Mouse (Mus musculus) hindbrain, embryonic 15.5 days (tissue): ENCODE data around the gene Soga1. TPM values are rescaled to one million over a fixed set of nuclear protein-coding genes. Genes with fewer than 3 reads are reported as not detected.
A peak's percentile ranks its signal among the peaks of the same experiment; 100 is the strongest.

Source experiments
- ATAC-seq: fragments of 200-750 bp; cut with Nextera tagmentation; 2 replicates; pipeline ENCODE4 v1.8.0; 2017; ENCODE audit warnings: low read depth, moderate number of reproducible peaks, moderate TSS enrichment; ENCODE audit not compliant: low FRiP score
- H3K27ac ChIP-seq: fragments of 300-500 bp; sonication (generic); replicated peaks from 2 replicates; pipeline ENCODE4 v1.5.1; 2015; ENCODE audit warnings: mild to moderate bottlenecking, inconsistent platforms
- H3K27me3 ChIP-seq: fragments of 300-500 bp; sonication (generic); 2 replicates; pipeline ENCODE4 v1.6.1; 2015; ENCODE audit warnings: control low read depth, inconsistent platforms
- H3K36me3 ChIP-seq: fragments of 300-500 bp; sonication (generic); 2 replicates; pipeline ENCODE4 v1.6.1; 2015; ENCODE audit warnings: control low read depth, inconsistent platforms
- H3K4me1 ChIP-seq: fragments of 300-500 bp; sonication (generic); replicated peaks from 2 replicates; pipeline ENCODE4 v1.6.1; 2015; ENCODE audit warnings: control low read depth, inconsistent platforms
- H3K4me2 ChIP-seq: fragments of 300-500 bp; sonication (generic); 2 replicates; pipeline ENCODE4 v1.6.1; 2015; ENCODE audit warnings: moderate library complexity, mild to moderate bottlenecking, inconsistent platforms
- H3K4me3 ChIP-seq: fragments of 300-500 bp; sonication (generic); 2 replicates; pipeline ENCODE4 v1.5.1; 2015; ENCODE audit warnings: mild to moderate bottlenecking, inconsistent platforms
- H3K9ac ChIP-seq: fragments of 300-500 bp; sonication (generic); 2 replicates; pipeline ENCODE4 v1.6.1; 2015; ENCODE audit warnings: inconsistent platforms
- H3K9me3 ChIP-seq: fragments of 300-500 bp; sonication (generic); 2 replicates; pipeline ENCODE4 v1.6.1; 2016; ENCODE audit warnings: control low read depth, inconsistent platforms
- WGBS: fragments of 180-500 bp; shearing (Covaris S2); methylation state at CpG from one replicate; pipeline ENCODE4 v1.1.7; 2015; 5-methylcytosine and 5-hydroxymethylcytosine counted together
- polyA plus RNA-seq: library from polyadenylated mRNA; unstranded; fragments of >200 nt; fragmentation: Nextera tagmentation; extraction: Ambion mirVana; gene quantifications from 2 replicates; pipeline ENCODE4 v1.2.1, GENCODE M21; 2015

The Soga1 gene
- polyA plus RNA-seq, result 5.2 and 6.3 TPM in 2 replicates

- Histone ChIP-seq H3K4me3 (peak within 1 kb of the TSS; percentile 97), H3K27ac (peak within 1 kb of the TSS; percentile 99), H3K27me3 (no peaks in the 10 kb centered on the region), H3K4me1 (peaks cover 49% of the 10 kb centered on the region), H3K9ac (peak within 1 kb of the TSS; percentile 99), H3K9me3 (no peaks in the 10 kb centered on the region), H3K4me2 (peak within 1 kb of the TSS; percentile 87), H3K36me3 (no peaks in the 10 kb centered on the region)
- WGBS, result under 1% methylated on average over 102 of the region's 136 CpGs
- ATAC-seq, result peak; percentile 90
Observed at GRCm38 (mm10) chr2:157078793-157079700, at the start of gene Soga1. Soga1 (minus strand) TSS chr2:157079254.

- Histone ChIP-seq H3K27me3 (no peaks in the 10 kb centered on the region), H3K9ac (no peak overlapping the region), H3K36me3 (0 out of 2 replicates have a peak, but pooled peaks cover 4% of the 10 kb centered on the region), H3K4me3 (no peak overlapping the region), H3K27ac (no peak overlapping the region), H3K4me2 (no peak overlapping the region), H3K4me1 (no peaks in the 10 kb centered on the region), H3K9me3 (no peaks in the 10 kb centered on the region)
- ATAC-seq, result no peak
- WGBS, result 71% methylated on average over 4 of the region's 4 CpGs
Observed at GRCm38 (mm10) chr2:157128072-157128471, 49.0 kb upstream of the Soga1 start.

- 96% methylated on average over 3 of the region's 3 CpGs for WGBS
- Histone ChIP-seq H3K27me3 (no peaks in the 10 kb centered on the region), H3K36me3 (0 out of 2 replicates have a peak, but pooled peaks cover 4% of the 10 kb centered on the region), H3K4me1 (no peaks in the 10 kb centered on the region), H3K4me3 (no peak overlapping the region), H3K9me3 (no peaks in the 10 kb centered on the region), H3K9ac (no peak overlapping the region), H3K27ac (no peak overlapping the region), H3K4me2 (no peak overlapping the region)
- no peak for ATAC-seq
Observed at GRCm38 (mm10) chr2:157127370-157127769, 48.3 kb upstream of the Soga1 start.

GRCm38 (mm10) chr2:157125246-157125645 is 46.2 kb upstream of the Soga1 start:
- no peak for ATAC-seq
- 96% methylated on average over 3 of the region's 3 CpGs for WGBS
- Histone ChIP-seq H3K9me3 (no peaks in the 10 kb centered on the region), H3K9ac (no peak overlapping the region), H3K4me1 (no peaks in the 10 kb centered on the region), H3K4me2 (no peak overlapping the region), H3K36me3 (peaks cover 4% of the 10 kb centered on the region), H3K27ac (no peak overlapping the region), H3K4me3 (no peak overlapping the region), H3K27me3 (no peaks in the 10 kb centered on the region)

- no peak overlapping the region for H3K4me3 ChIP-seq
- H3K4me2 ChIP-seq, result no peak overlapping the region
- peaks cover 11% of the 10 kb centered on the region for H3K36me3 ChIP-seq
- H3K27me3 ChIP-seq, result no peaks in the 10 kb centered on the region
- WGBS, result 93% methylated on average over 8 of the region's 8 CpGs
- H3K9ac ChIP-seq, result no peak overlapping the region
- H3K4me1 ChIP-seq, result no peaks in the 10 kb centered on the region
- no peak for ATAC-seq
- H3K9me3 ChIP-seq, result no peaks in the 10 kb centered on the region
- no peak overlapping the region for H3K27ac ChIP-seq
Observed at GRCm38 (mm10) chr2:157121766-157122165, 42.7 kb upstream of the Soga1 start.

GRCm38 (mm10) chr2:157119075-157119474 is 40.0 kb upstream of the Soga1 start:
- no peaks in the 10 kb centered on the region for H3K4me1 ChIP-seq
- H3K9ac ChIP-seq, result no peak overlapping the region
- no peak overlapping the region for H3K4me2 ChIP-seq
- H3K27ac ChIP-seq, result no peak overlapping the region
- no peak overlapping the region for H3K4me3 ChIP-seq
- peaks cover 7% of the 10 kb centered on the region for H3K36me3 ChIP-seq
- H3K27me3 ChIP-seq, result no peaks in the 10 kb centered on the region
- H3K9me3 ChIP-seq, result no peaks in the 10 kb centered on the region
- WGBS, result 77% methylated on average over 3 of the region's 3 CpGs
- ATAC-seq, result no peak

GRCm38 (mm10) chr2:157118556-157118955 is 39.5 kb upstream of the Soga1 start:
- Histone ChIP-seq H3K4me1 (no peaks in the 10 kb centered on the region), H3K36me3 (peaks cover 7% of the 10 kb centered on the region), H3K9me3 (no peaks in the 10 kb centered on the region), H3K27ac (no peak overlapping the region), H3K9ac (no peak overlapping the region), H3K4me2 (no peak overlapping the region), H3K27me3 (no peaks in the 10 kb centered on the region), H3K4me3 (no peak overlapping the region)
- 92% methylated on average over 4 of the region's 4 CpGs for WGBS
- ATAC-seq, result no peak

- Histone ChIP-seq H3K27me3 (no peaks in the 10 kb centered on the region), H3K4me3 (no peak overlapping the region), H3K27ac (no peak overlapping the region), H3K9ac (no peak overlapping the region), H3K4me2 (no peak overlapping the region), H3K9me3 (no peaks in the 10 kb centered on the region), H3K4me1 (no peaks in the 10 kb centered on the region), H3K36me3 (peaks cover 7% of the 10 kb centered on the region)
- no peak for ATAC-seq
- WGBS, result 19% methylated on average over 3 of the region's 3 CpGs
Observed at GRCm38 (mm10) chr2:157116964-157117363, 37.9 kb upstream of the Soga1 start.

- Histone ChIP-seq H3K9ac (no peak overlapping the region), H3K36me3 (peaks cover 3% of the 10 kb centered on the region), H3K4me2 (no peak overlapping the region), H3K4me3 (no peak overlapping the region), H3K27ac (no peak overlapping the region), H3K27me3 (no peaks in the 10 kb centered on the region), H3K4me1 (no peaks in the 10 kb centered on the region), H3K9me3 (no peaks in the 10 kb centered on the region)
- WGBS, result 89% methylated on average over 4 of the region's 4 CpGs
- ATAC-seq, result no peak
Observed at GRCm38 (mm10) chr2:157108236-157108635, 29.2 kb upstream of the Soga1 start.

- Histone ChIP-seq H3K27me3 (no peaks in the 10 kb centered on the region), H3K9ac (no peak overlapping the region), H3K4me2 (no peak overlapping the region), H3K9me3 (no peaks in the 10 kb centered on the region), H3K4me3 (no peak overlapping the region), H3K36me3 (peaks cover 14% of the 10 kb centered on the region), H3K4me1 (no peaks in the 10 kb centered on the region), H3K27ac (no peak overlapping the region)
- ATAC-seq, result no peak
- WGBS, result 66% methylated on average over 8 of the region's 8 CpGs
Observed at GRCm38 (mm10) chr2:157104454-157104853, 25.4 kb upstream of the Soga1 start.

- Histone ChIP-seq H3K4me3 (no peak overlapping the region), H3K27me3 (no peaks in the 10 kb centered on the region), H3K9me3 (no peaks in the 10 kb centered on the region), H3K4me1 (no peaks in the 10 kb centered on the region), H3K4me2 (no peak overlapping the region), H3K9ac (no peak overlapping the region), H3K36me3 (peaks cover 14% of the 10 kb centered on the region), H3K27ac (no peak overlapping the region)
- no peak for ATAC-seq
- WGBS, result 36% methylated on average over 2 of the region's 2 CpGs
Observed at GRCm38 (mm10) chr2:157102256-157102655, 23.2 kb upstream of the Soga1 start.

- H3K36me3 ChIP-seq, result peaks cover 14% of the 10 kb centered on the region
- H3K4me2 ChIP-seq, result no peak overlapping the region
- H3K9me3 ChIP-seq, result no peaks in the 10 kb centered on the region
- no peaks in the 10 kb centered on the region for H3K4me1 ChIP-seq
- ATAC-seq, result no peak
- 97% methylated on average over 9 of the region's 9 CpGs for WGBS
- no peaks in the 10 kb centered on the region for H3K27me3 ChIP-seq
- no peak overlapping the region for H3K4me3 ChIP-seq
- H3K27ac ChIP-seq, result no peak overlapping the region
- H3K9ac ChIP-seq, result no peak overlapping the region
Observed at GRCm38 (mm10) chr2:157101650-157102049, 22.6 kb upstream of the Soga1 start.

- 89% methylated on average over 12 of the region's 12 CpGs for WGBS
- Histone ChIP-seq H3K27ac (no peak overlapping the region), H3K9ac (no peak overlapping the region), H3K4me1 (no peaks in the 10 kb centered on the region), H3K4me2 (no peak overlapping the region), H3K27me3 (no peaks in the 10 kb centered on the region), H3K36me3 (peaks cover 14% of the 10 kb centered on the region), H3K4me3 (no peak overlapping the region), H3K9me3 (no peaks in the 10 kb centered on the region)
- no peak for ATAC-seq
Observed at GRCm38 (mm10) chr2:157100319-157100605, 21.2 kb upstream of the Soga1 start.
